Comparison of ENCODE assay signal across 11 mouse cellular contexts in genomic region chr1:20544526-20544925, GRCm38 (mm10).
"Had no signal": no experiment of that assay in that cellular context is flagged by ENCODE, and none has a peak within 500 bp of the region (broad histone marks: within the 10 kb centered on the region; RNA-seq: fewer than 3 reads in every experiment).

No protein-coding gene starts in this region.

- H3K27ac ChIP-seq: left cerebral cortex, adult 2 months; limb, embryonic 10.5 days; liver, embryonic 13.5 days; midbrain, embryonic 13.5 days; stomach, embryonic 15.5 days had no signal

- H3K27me3 ChIP-seq: liver, embryonic 13.5 days; midbrain, embryonic 13.5 days; stomach, embryonic 15.5 days had no signal

- ATAC-seq: lung, postnatal 0 days; midbrain, embryonic 13.5 days had no signal

- H3K9ac ChIP-seq: liver, embryonic 13.5 days; midbrain, embryonic 13.5 days; stomach, embryonic 15.5 days had no signal

- H3K36me3 ChIP-seq: limb, embryonic 10.5 days; liver, embryonic 13.5 days; midbrain, embryonic 13.5 days; stomach, embryonic 15.5 days had no signal

- H3K4me3 ChIP-seq: left cerebral cortex, adult 2 months; limb, embryonic 10.5 days; liver, embryonic 13.5 days; midbrain, embryonic 13.5 days; stomach, embryonic 15.5 days had no signal

- H3K9me3 ChIP-seq: limb, embryonic 10.5 days; liver, embryonic 13.5 days; midbrain, embryonic 13.5 days; stomach, embryonic 15.5 days had no signal

- H3K4me2 ChIP-seq: liver, embryonic 13.5 days; midbrain, embryonic 13.5 days; stomach, embryonic 15.5 days had no signal

- DNase-seq: kidney, postnatal 4 days; liver, embryonic 13.5 days; lung, adult 2 months; lung, postnatal 36 days; right cerebral cortex, postnatal 14 days; thymus, postnatal 4 days had no signal

- H3K4me1 ChIP-seq: limb, embryonic 10.5 days; liver, embryonic 13.5 days; midbrain, embryonic 13.5 days; stomach, embryonic 15.5 days had no signal
